Mouse (Mus musculus) retina, adult 2 months (tissue): ENCODE results near the gene C130050O18Rik.
A peak's percentile ranks its signal among the peaks of the same experiment; 100 is the strongest.

Experiments
- DNase-seq: peaks from one replicate; pipeline ENCODE4 v3.0.0-alpha.2; 2012; ENCODE audit warnings: low read depth, low spot score

Gene C130050O18Rik

DNA sequence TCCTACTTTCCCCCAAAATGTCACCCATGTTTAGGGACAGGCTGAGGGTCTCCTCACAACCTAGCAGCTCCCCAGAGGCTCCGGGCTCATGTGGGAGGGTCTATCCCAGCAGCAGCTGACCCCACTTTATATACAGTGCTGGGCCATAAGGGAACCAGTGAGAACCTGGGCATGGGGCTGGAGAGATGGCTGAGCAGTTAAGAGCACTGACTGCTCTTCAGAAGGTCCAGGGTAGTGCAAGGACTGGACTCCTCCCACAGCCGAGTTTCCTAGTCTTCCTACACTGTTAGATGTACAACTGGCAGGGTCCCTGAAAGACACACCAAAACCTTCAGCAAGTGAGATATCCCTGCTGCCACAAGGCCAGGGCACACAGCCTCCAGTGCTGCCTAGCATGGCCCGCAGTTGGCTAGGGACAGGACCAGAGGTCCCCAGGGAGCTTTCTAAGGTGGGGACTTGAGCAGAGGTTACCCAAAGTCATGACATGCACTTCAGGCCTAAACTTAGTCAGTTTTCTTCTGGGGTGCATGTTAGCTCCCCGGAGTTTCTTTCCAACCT is 7.6 kb upstream of the C130050O18Rik start:
- DNase-seq: no peak

DNA sequence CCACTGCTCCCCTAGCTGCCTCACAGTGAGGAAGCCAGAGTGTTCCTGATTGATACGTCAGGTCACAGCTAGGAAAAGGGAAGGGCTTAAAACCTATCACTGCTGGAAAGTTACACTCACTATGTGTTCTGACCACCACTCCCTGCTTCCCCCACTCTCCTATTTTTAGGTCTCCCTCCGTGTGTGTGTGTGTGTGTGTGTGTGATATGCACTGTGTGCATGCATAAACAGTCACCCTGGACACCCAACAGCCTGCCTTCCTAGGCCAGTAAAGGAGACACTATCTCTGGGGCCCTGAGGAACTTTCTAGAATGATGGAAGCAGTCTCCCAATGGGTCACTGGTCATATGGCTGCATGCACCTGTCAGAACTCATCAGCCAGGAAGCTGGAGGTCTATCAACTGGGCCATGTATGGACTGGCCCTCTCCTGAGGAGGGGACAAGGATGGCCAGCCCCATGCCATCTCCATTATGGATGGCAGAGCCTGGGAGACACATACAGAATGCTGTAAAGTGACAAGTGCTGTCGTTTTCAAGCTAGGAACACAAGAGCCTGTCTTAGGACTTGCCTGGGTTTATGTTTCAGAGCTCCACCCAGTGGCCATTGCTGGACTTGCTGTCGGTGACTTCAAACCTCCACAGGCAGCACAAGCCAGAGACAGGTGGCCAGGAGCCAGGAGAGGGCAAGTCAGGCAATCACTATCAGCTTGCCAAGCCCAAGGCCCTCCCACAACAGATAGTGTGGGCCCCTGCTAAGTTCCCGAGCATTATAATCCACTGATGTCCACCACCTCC is 6.9 kb upstream of the C130050O18Rik start:
- peak; percentile 77 for DNase-seq

DNA sequence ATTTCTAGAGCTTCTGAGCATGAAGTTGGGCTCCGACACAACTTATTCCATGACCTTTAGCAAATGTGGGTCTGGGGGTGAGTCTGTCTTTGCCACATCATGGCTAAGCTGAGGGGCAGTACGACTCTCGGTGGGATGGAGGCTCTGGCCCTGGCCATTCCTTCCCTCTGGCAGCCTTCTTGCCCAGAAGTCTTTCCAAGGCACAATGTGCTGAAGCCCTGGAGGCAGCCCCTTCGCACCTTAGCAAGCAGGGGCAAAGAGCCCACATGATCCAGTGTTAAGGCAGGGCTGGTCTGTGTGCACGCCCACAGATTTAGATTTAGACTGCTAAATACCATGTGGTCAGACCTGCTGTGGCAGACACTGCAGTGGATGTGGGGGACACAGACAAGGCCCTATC is 6.3 kb upstream of the C130050O18Rik start:
- no peak for DNase-seq

DNA sequence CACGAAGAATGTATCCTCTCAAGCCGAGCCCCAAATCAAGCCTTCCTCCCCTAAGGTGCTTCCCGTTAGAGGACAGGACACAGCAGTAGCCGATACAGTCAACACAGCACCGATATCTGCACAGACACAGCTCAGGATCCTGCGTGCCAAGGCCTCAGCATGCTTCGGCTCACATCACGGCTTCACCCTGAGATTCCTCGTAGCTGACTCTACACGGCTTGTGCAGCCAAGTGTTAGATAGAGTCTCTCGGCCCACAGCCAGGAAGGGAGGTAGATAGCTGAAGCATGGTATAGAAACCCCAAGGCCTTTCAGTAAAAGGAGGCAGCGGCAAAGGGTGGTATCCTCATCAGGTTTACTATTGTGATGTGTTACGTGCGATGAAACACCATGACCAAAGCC is 5.1 kb upstream of the C130050O18Rik start:
- no peak for DNase-seq

DNA sequence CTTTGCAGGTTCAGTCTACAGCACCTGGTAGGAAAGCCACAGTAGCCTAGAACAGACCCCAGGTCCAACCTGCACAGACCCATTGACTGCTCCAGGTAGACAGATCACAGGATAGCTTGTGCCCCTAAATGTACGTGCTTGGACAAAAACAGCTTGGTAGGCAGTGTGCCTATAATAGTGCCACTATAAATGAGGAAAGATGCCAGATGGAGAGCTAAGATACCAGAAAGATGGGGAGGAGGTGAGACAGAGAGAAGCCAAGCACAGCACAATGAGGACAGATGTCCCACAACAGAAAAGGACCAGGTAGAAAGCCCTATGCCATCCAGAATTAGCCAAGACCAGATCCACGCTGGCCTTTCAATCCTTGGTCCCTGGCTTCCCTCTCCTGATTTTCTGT is 3.0 kb upstream of the C130050O18Rik start:
- DNase-seq: no peak

DNA sequence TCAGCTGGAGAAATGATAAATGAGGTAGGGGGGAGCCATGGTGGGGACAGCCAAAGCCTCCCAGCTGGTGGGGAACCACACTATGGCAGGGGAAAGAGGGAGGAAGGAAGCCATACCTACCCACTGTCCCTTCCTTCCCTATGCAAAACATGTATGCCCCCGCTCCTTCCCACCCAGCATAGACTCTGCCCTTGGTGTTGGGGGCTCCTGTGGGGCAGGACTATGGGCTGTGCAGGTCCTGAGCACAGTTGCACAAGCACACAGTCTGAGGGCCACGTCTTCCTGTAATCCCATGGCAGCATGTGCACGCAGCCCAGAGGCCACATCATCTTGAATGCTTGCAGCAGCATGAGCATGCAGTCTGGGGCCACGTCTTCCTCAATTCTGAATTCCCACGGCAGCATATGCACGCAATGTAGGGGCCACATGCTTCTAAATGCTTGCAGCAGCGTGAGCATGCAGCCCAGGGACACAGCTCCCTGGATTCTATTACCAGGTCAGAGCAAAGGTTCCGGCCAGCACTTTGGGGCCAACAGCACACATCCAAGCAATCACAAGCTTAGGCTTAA is 1.3 kb upstream of the C130050O18Rik start:
- DNase-seq: no peak

DNA sequence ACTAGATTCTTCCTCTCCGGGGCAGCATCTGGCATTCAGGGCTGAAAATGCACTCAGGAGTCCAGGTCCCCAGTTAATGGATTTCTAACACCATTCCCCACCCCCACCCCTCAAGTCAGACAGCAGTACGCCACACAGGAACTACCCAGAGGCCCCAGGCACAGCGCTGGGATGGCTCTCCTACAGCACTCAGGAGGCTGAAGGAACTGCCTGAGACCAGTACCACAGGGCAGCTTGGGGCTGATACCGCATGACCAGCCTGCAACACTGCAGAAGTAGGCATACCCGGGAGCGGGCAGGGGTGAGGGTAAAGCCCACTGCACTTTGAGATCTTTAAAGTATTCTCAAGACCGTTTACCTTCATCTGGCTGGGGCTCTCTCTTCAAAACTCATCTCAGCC is 398 bp downstream of the C130050O18Rik start:
- no peak for DNase-seq

DNA sequence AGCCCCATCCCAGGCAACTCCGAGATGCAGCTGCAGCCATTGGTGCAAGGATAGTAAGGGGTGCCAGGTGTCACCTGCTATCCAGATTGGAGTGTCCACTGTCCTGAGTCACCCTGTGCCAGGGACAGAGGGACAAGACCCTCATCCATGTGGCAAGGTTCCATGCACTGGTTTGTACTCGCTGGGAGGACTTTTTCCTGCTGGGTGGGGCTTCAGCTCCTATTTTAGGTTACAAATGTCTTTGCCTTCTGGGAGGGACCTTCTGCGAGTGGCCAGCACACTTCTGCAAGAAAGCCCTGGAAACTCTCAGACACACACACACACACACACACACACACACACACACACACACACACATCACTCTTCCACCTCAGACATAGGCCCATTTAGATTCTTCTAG is 873 bp downstream of the C130050O18Rik start:
- DNase-seq: no peak

DNA sequence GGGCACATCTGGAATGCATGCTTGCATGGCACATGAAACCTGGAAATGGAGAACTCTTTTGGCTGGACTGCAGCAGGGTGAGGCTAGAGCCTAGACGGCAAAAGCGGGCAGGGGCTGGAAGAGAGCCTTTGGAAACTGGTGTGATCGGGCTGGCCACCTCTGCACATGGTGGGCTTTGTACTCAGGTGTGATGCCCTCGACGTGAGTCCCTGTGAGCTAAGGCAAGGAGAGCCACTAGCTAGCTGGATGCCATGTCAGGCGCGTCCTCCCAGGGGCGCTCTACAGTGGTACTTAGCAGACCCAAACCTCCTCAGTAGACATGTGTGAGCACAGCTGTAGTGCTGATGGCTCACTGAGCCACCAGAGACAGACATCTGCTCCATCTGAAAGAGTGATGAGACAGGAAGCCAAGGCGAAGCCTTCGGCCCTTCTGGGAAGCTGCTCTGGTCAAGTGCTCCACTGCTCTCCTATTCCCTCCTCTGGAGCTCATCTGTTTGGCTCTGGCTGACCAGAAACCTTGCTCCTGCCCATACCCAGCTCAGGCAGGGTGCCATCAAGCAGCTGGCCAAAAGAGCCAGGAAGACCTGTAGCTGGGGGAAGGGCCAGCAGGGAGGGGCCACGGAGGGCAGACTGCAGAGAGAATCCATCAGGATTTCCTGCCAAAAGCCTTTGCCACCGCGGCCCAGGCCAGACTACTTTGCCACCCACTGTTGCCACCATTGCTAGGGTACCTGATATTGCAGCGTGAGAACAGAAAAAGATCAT is 2.2 kb downstream of the C130050O18Rik start:
- no peak for DNase-seq

DNA sequence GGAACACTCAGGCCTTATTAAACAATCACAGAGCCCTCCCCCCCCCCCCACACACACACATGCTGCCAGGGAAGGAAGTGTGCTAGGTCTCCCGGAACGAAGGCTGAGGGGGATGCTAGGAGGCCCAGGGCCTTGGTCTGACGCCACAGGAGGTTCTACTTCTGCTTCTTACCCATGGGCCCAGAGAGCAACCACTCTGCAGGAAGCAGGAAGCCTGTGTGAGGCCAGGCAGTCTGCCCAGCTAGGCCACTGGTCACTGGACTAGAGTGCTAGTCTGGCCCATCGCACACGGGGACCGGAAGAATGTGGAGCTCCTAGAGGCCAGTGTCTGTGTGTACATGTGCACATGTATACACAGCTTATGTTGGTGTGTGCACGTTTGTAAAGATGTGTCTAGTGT is 3.4 kb downstream of the C130050O18Rik start:
- DNase-seq: no peak

DNA sequence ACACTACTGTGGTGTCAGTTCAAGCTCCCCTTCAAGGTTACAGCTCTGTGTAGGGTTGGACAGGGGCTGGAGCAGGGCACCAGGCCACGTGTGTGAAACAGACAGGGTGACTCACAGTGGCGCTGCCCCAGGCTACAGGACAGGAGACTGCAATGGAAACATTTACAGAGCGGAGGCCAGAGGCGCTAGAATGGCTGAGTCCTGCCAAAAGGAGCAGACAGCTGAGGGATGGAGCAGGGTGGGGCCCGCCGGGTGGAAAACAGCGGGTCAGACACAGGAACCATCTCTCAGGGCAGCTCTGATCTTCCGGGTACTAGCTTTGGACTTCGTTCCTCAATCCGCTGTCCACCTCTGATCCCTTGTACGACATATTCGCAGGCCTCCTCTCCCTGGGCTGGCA is 4.3 kb downstream of the C130050O18Rik start:
- no peak for DNase-seq

DNA sequence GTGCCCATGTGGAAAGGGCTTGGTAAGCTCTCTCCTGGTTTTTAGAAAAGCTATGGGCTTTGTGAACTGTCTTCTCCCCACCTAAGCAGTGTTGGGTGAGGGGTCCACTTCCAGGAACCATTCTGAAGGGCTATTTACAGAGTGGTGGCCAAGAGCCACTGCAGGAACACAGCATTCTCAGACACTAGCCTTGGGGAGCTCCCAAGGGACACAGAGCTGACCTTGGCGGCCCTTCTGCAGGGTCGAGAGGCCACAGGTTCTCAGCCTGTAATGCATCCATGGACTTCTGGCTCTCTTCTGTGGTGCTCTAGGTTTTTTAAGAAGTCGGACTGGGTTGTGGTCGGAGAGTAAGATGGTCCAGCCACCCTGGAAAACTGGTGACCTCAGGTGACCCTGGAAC is 5.0 kb downstream of the C130050O18Rik start:
- DNase-seq: no peak

DNA sequence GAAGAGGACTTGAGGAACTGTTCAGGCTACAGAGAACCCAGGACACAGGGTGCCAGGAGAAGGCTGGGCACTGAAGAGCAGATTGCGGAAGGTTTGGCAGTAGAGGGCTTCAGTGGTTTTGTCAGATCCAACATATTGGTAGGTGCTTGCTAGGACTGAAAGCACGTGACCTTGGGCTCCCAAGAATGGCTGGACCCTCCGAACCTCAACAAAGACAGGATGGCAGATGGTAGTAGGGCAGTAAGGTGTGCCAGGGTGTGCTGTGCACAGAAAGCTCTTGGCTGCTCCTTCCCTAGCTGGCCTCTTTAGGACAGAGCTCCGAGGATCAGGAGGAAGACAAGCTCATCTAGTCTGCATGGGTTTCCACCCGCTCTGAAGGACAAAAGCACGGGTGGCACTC is 6.0 kb downstream of the C130050O18Rik start:
- no peak for DNase-seq

DNA sequence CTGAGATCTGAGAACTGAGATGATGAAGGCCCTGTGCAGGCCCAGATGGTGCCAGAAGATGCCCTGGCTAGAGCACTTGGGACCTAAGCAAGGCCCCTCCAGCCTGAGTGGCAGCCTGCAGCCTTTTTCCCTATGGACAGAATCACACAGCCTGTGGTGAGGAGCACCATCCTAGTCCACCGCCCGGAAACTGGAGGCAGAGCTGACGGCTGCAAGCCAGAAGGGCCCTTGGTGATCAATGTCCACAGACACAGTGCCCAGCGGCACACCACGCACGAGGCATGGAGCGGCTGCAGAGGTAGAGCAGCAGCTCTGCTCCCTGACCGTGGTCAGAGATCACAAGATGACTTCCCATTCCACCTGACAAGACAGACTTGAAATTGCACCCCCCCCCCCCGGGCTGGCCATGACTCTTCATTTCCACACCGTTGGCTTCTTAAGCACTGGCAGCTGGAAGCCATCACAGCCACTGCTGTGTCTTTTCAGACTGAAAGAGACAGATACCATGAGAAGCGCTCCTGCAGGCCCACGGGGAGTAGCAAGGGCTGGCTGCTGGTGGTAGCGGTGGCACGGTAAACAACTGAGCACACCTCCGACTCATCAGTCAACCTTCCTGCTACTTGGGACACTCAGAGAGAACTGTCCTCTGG is 6.7 kb downstream of the C130050O18Rik start:
- DNase-seq: no peak

DNA sequence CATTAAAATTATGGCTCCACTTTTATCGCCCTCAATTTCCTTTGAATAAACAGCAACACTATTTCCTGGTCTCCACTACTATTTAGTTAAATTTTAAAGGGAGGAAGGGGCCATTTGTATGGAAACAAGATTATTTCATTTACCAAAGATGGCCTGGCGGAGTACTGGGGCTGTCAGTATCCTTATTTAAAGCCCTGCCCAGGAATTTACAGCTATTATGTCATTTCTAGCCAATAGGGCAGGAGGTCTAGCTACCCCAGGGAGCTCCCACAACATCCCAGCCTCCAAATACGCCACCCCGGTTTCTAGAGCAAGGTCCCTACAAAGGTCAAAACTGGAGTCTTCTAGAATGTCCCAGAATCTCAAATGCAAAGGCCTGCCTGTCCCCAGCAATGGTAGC is 8.5 kb downstream of the C130050O18Rik start:
- DNase-seq: no peak

DNA sequence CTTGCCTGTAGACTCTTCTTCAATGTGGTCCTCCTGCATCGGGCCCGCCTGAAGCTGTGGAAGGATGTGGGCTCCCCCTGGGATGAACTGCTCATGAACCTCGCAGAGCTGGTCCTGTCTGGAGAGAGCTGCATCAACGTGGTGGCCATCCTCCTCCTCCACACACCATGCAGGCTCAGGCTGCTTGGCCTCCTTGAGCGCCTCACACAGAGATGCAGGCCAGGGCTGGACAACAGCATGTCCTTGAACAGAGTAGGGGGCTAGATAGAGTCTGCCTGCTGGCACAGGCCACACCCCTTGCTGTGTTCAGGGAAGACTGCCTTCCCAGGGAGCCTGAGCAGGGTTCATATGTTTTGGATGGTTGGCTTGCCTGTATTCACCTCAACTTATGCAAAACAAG is 9.9 kb downstream of the C130050O18Rik start:
- DNase-seq: no peak

DNA sequence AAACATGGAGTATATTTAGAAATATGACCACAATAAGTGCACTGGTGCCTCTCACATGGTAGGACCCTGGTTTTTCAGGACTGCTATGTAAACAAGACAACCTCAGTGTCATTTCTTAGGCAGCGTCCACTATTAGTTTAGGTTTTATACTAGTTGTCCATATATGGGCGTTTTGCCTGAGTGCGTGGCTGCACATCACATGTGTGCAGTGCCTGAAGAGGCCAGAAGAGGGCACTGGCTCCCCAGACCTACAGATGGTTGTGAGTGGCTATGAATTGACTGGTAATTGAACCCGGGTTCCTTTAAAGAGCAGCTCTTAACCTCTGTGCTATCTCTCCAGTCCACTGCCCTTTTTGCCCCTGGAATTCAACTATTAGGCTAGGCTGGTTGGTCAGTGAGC is 11.9 kb downstream of the C130050O18Rik start:
- no peak for DNase-seq

DNA sequence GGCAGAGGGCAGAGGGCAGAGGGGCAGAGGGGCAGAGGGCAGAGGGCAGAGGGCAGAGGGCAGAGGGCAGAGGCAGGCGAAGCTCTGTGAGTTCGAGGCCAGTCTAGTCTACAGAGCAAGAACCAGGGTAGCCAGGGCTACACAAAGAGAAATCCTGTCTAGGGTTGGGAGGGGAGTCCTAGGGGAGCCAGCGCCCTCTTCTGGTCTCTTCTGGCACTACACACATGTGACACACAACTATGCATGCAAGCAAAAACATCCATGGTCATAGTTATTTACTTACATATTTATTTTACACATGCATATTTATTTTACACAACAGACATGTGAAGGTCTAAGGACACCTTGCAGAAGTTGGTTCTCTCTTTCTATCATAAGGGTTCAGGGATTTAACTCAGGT is 12.4 kb downstream of the C130050O18Rik start:
- no peak for DNase-seq

DNA sequence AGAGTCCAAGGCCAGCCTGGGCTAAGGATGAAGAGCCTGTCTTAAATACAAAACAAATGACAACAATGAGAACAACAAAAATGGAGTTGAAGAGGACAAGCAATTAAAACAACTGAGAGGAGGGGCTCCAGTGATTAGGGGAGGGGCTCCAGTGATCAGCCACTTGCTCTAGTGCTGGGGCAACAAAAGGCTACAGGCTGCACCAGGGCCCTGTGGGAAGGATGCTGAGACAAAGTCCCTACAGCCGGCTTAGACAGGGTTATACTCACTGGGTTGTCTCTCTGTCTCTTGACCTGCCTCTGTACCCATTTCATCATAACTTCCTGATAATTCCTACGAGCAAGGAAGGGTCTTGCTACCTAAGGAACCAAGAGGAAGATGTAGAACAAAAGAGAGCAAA is 13.0 kb downstream of the C130050O18Rik start:
- no peak for DNase-seq

DNA sequence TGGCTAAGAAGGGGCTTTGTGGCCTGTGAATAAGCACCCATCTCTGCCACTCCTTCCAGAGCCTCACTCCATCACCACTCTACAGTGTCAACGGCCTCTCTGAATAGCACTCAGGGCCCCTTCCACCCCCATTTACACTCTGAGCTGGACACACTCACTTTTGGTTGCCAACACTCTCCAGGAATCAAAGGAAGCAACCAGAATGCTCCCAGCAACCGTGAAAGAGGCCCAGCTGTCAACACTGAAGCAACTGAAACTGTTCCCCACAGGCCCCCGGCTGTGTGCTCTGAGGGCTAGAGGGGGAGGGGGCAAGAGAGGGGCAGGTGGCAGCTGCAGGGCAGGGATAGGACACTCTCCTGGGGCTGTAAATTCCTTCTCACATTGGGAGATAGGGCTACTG is 13.6 kb downstream of the C130050O18Rik start:
- DNase-seq: no peak

DNA sequence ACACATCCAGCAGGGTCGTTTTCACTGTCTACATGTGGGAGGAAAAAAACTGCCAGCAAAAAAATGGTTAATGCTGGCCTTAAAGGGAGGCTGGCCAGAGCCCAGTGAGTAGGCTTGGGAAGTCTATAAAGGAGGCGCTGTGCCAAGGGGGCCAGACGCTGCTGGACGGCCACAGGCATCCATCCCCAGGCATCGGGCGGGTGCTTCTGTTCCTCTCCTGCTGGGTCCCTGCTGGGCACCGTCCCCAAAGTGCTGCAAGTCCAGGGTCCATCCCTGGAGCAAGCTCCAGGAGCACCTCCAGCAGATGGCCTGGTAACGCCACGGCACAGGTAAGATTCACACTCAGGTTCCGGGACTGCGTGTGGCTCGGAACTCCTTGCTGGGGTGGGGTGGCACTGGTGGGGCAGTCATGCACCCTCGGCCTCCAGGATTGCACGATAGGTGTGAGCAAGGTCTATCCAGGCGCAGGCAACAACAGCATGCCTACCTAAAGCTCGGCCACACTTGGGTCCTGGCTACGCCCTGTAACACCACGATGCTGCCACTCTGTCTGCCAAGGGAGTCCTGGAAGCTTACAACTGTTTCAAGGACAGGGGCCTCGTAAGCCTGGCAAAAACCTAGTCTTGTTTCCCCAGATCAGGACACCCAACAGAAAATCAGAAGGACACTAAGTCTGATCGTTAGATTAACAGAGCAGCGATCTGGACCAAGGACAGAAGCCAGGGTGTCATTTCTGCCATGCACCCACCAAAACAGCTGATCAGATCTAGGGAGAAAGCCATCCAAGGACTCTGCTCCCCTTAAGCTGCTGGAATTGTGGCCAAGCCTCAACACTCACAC is 18.2 kb downstream of the C130050O18Rik start, which contains the start of gene Gper1:
Gene Gper1 (plus strand): TSS at position 126 of the 840 bp plus-strand sequence.
- no peak for DNase-seq
